Mouse (Mus musculus) embryonic facial prominence, embryonic 13.5 days (tissue): ENCODE results near the gene Sestd1. TPM values are rescaled to one million over a fixed set of nuclear protein-coding genes. Genes with fewer than 3 reads are reported as not detected.
A peak's percentile ranks its signal among the peaks of the same experiment; 100 is the strongest.

Experiments
- ATAC-seq: fragments of 200-750 bp; cut with Nextera tagmentation; 2 replicates; pipeline ENCODE4 v1.8.0; 2017; ENCODE audit warnings: low read depth; ENCODE audit not compliant: insufficient number of reproducible peaks, insufficient read depth, low FRiP score, low TSS enrichment
- H3K27ac ChIP-seq: fragments of 300-500 bp; sonication (generic); 2 replicates; pipeline ENCODE4 v1.5.1; 2015; ENCODE audit warnings: moderate library complexity, mild to moderate bottlenecking, inconsistent platforms
- H3K27me3 ChIP-seq: fragments of 300-500 bp; sonication (generic); 2 replicates; pipeline ENCODE4 v1.6.1; 2015; ENCODE audit warnings: mild to moderate bottlenecking, inconsistent platforms
- H3K36me3 ChIP-seq: fragments of 300-500 bp; sonication (generic); 2 replicates; pipeline ENCODE4 v1.6.1; 2015; ENCODE audit warnings: mild to moderate bottlenecking, inconsistent platforms
- H3K4me1 ChIP-seq: fragments of 300-500 bp; sonication (generic); 2 replicates; pipeline ENCODE4 v1.6.1; 2015; ENCODE audit warnings: inconsistent platforms
- H3K4me2 ChIP-seq: fragments of 300-500 bp; sonication (generic); 2 replicates; pipeline ENCODE4 v1.6.1; 2015; ENCODE audit warnings: moderate library complexity, mild to moderate bottlenecking, inconsistent platforms
- H3K4me3 ChIP-seq: fragments of 300-500 bp; sonication (generic); 2 replicates; pipeline ENCODE4 v1.5.1; 2015; ENCODE audit warnings: mild to moderate bottlenecking, inconsistent platforms
- H3K9ac ChIP-seq: fragments of 300-500 bp; sonication (generic); 2 replicates; pipeline ENCODE4 v1.6.1; 2015; ENCODE audit warnings: mild to moderate bottlenecking, inconsistent platforms
- H3K9me3 ChIP-seq: fragments of 300-500 bp; sonication (generic); 2 replicates; pipeline ENCODE4 v1.6.1; 2016; ENCODE audit warnings: inconsistent platforms
- WGBS: fragments of 180-500 bp; shearing (Covaris S2); methylation state at CpG from one replicate; pipeline ENCODE4 v1.1.7; 2015; ENCODE audit warnings: mixed read lengths; 5-methylcytosine and 5-hydroxymethylcytosine counted together
- polyA plus RNA-seq: library from polyadenylated mRNA; unstranded; fragments of >200 nt; fragmentation: Nextera tagmentation; extraction: Ambion mirVana; gene quantifications from 2 replicates; pipeline ENCODE4 v1.2.1, GENCODE M21; 2015

Sestd1 gene
- polyA plus RNA-seq, 1 experiment from 2014 or later: 13.1 TPM

- WGBS: 58% methylated on average over 6 of the region's 6 CpGs
- ATAC-seq: no peak
- no peak overlapping the region for H3K9ac ChIP-seq
- no peaks in the 10 kb centered on the region for H3K36me3 ChIP-seq
- H3K9me3 ChIP-seq: no peaks in the 10 kb centered on the region
- no peak overlapping the region for H3K4me3 ChIP-seq
- H3K27me3 ChIP-seq: no peaks in the 10 kb centered on the region
- no peaks in the 10 kb centered on the region for H3K4me1 ChIP-seq
- H3K27ac ChIP-seq: no peak overlapping the region
- no peak overlapping the region for H3K4me2 ChIP-seq
Observed at GRCm38 (mm10) chr2:77302655-77303348, 22.4 kb upstream of the Sestd1 start.

- H3K4me1 ChIP-seq: no peaks in the 10 kb centered on the region
Observed at GRCm38 (mm10) chr2:77301687-77302389, 21.4 kb upstream of the Sestd1 start.

GRCm38 (mm10) chr2:77289701-77290100 lies 9.3 kb upstream of the Sestd1 start:
- Histone ChIP-seq H3K36me3 (no peaks in the 10 kb centered on the region), H3K27ac (no peak overlapping the region), H3K9ac (no peak overlapping the region), H3K4me3 (no peak overlapping the region), H3K27me3 (no peaks in the 10 kb centered on the region), H3K4me2 (no peak overlapping the region), H3K9me3 (no peaks in the 10 kb centered on the region), H3K4me1 (no peaks in the 10 kb centered on the region)
- no peak for ATAC-seq
- WGBS: 70% methylated on average over 6 of the region's 6 CpGs

More at GRCm38 (mm10) chr2:77301687-77302389, 21.4 kb upstream of the Sestd1 start:
- no peaks in the 10 kb centered on the region for H3K9me3 ChIP-seq
- no peak overlapping the region for H3K27ac ChIP-seq
- no peaks in the 10 kb centered on the region for H3K27me3 ChIP-seq
- no peaks in the 10 kb centered on the region for H3K36me3 ChIP-seq
- no peak overlapping the region for H3K4me2 ChIP-seq
- H3K4me3 ChIP-seq: no peak overlapping the region
- no peak for ATAC-seq
- WGBS: 58% methylated on average over 9 of the region's 9 CpGs
- H3K9ac ChIP-seq: no peak overlapping the region

GRCm38 (mm10) chr2:77286755-77287154 lies 6.4 kb upstream of the Sestd1 start:
- H3K4me1 ChIP-seq: no peaks in the 10 kb centered on the region
- no peak overlapping the region for H3K4me3 ChIP-seq
- no peak overlapping the region for H3K27ac ChIP-seq
- H3K27me3 ChIP-seq: no peaks in the 10 kb centered on the region
- H3K9me3 ChIP-seq: no peaks in the 10 kb centered on the region
- ATAC-seq: no peak
- H3K36me3 ChIP-seq: no peaks in the 10 kb centered on the region
- WGBS: 24% methylated on average over 2 of the region's 2 CpGs
- H3K9ac ChIP-seq: no peak overlapping the region
- H3K4me2 ChIP-seq: no peak overlapping the region

- Histone ChIP-seq H3K36me3 (no peaks in the 10 kb centered on the region), H3K4me2 (no peak overlapping the region), H3K4me1 (peaks cover 4% of the 10 kb centered on the region; the same call in 1 of the 2 replicates), H3K27me3 (no peaks in the 10 kb centered on the region), H3K9ac (no peak overlapping the region), H3K9me3 (no peaks in the 10 kb centered on the region), H3K4me3 (no peak overlapping the region), H3K27ac (no peak overlapping the region)
- WGBS: 73% methylated on average over 2 of the region's 2 CpGs
- no peak for ATAC-seq
Observed at GRCm38 (mm10) chr2:77284281-77284899, 4.0 kb upstream of the Sestd1 start.

GRCm38 (mm10) chr2:77279861-77280511 lies 406 bp downstream of the Sestd1 start:
- peak; percentile 63 for ATAC-seq
- under 1% methylated on average over 44 of the region's 57 CpGs for WGBS
- Histone ChIP-seq H3K4me3 (peak overlapping the region; percentile 83), H3K9me3 (no peaks in the 10 kb centered on the region), H3K4me1 (peaks cover 12% of the 10 kb centered on the region), H3K36me3 (peaks cover 3% of the 10 kb centered on the region; the same call in 1 of the 2 replicates), H3K27me3 (no peaks in the 10 kb centered on the region), H3K27ac (peak overlapping the region; percentile 75), H3K9ac (peak overlapping the region; percentile 97), H3K4me2 (peak overlapping the region; percentile 74)

GRCm38 (mm10) chr2:77277272-77277671 lies 3.1 kb downstream of the Sestd1 start:
- Histone ChIP-seq H3K4me2 (no peak overlapping the region), H3K9me3 (no peaks in the 10 kb centered on the region), H3K27me3 (no peaks in the 10 kb centered on the region), H3K4me3 (no peak overlapping the region), H3K4me1 (peaks cover 14% of the 10 kb centered on the region), H3K36me3 (peaks cover 3% of the 10 kb centered on the region; the same call in 1 of the 2 replicates), H3K9ac (no peak overlapping the region), H3K27ac (no peak overlapping the region)
- ATAC-seq: no peak
- WGBS: 51% methylated on average over 4 of the region's 4 CpGs

GRCm38 (mm10) chr2:77275851-77276250 lies 4.5 kb downstream of the Sestd1 start:
- Histone ChIP-seq H3K9me3 (no peaks in the 10 kb centered on the region), H3K36me3 (peaks cover 3% of the 10 kb centered on the region; the same call in 1 of the 2 replicates), H3K27ac (no peak overlapping the region), H3K4me1 (peaks cover 19% of the 10 kb centered on the region), H3K4me3 (no peak overlapping the region), H3K9ac (no peak overlapping the region), H3K27me3 (no peaks in the 10 kb centered on the region), H3K4me2 (no peak overlapping the region)
- WGBS: 79% methylated on average over 5 of the region's 5 CpGs
- no peak for ATAC-seq

- Histone ChIP-seq H3K36me3 (peaks cover 3% of the 10 kb centered on the region; the same call in 1 of the 2 replicates), H3K9ac (no peak overlapping the region), H3K4me1 (peaks cover 26% of the 10 kb centered on the region), H3K4me3 (no peak overlapping the region), H3K9me3 (no peaks in the 10 kb centered on the region), H3K27me3 (no peaks in the 10 kb centered on the region), H3K27ac (no peak overlapping the region), H3K4me2 (no peak overlapping the region)
- no peak for ATAC-seq
- WGBS: 78% methylated on average over 9 of the region's 9 CpGs
Observed at GRCm38 (mm10) chr2:77274976-77275641, 5.3 kb downstream of the Sestd1 start.

GRCm38 (mm10) chr2:77272953-77273352 lies 7.4 kb downstream of the Sestd1 start:
- WGBS: 85% methylated on average over 2 of the region's 2 CpGs

GRCm38 (mm10) chr2:77270781-77271180 lies 9.6 kb downstream of the Sestd1 start:
- Histone ChIP-seq H3K27ac (no peak overlapping the region), H3K9ac (no peak overlapping the region), H3K36me3 (no peaks in the 10 kb centered on the region), H3K9me3 (no peaks in the 10 kb centered on the region), H3K4me2 (no peak overlapping the region), H3K4me3 (no peak overlapping the region), H3K27me3 (no peaks in the 10 kb centered on the region), H3K4me1 (peaks cover 43% of the 10 kb centered on the region)
- ATAC-seq: no peak
- WGBS: 64% methylated on average over 7 of the region's 7 CpGs

More at GRCm38 (mm10) chr2:77272953-77273352, 7.4 kb downstream of the Sestd1 start:
- no peaks in the 10 kb centered on the region for H3K36me3 ChIP-seq
- no peak for ATAC-seq
- H3K4me2 ChIP-seq: no peak overlapping the region
- no peaks in the 10 kb centered on the region for H3K27me3 ChIP-seq
- H3K4me3 ChIP-seq: no peak overlapping the region
- H3K27ac ChIP-seq: no peak overlapping the region
- peaks cover 37% of the 10 kb centered on the region for H3K4me1 ChIP-seq
- H3K9ac ChIP-seq: no peak overlapping the region
- no peaks in the 10 kb centered on the region for H3K9me3 ChIP-seq
